Mouse (Mus musculus) spleen, embryonic (tissue): ENCODE measurements around the gene Spred2.

Source experiments
- CTCF ChIA-PET: fragments of 350-600 bp; sonication (Branson Sonifier 250); formaldehyde crosslinking; loops from one replicate; lab custom pipeline; 2022; lab: Charles Lee

Spred2 gene

DNA sequence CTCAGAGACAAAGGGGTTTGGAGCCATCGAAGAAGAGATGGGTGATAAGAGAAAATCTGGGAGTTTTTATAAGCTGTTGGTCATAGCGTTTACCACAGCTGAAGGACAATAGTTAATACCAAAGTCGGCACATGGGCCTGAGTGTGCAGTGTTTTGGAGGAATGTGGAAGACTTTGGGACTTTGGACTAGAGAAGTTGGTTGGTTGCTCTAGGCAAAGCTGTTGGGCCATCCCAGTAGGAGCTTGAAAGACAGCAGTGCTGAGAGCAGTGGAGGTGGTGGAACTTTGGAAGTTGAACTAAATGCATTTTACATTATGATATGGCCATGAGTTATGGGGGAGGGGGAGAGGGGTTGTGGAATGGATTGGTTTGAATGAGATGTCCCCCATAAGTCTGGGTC, 89.2 kb downstream of the Spred2 start:
- CTCF ChIA-PET, result no interaction called here

DNA sequence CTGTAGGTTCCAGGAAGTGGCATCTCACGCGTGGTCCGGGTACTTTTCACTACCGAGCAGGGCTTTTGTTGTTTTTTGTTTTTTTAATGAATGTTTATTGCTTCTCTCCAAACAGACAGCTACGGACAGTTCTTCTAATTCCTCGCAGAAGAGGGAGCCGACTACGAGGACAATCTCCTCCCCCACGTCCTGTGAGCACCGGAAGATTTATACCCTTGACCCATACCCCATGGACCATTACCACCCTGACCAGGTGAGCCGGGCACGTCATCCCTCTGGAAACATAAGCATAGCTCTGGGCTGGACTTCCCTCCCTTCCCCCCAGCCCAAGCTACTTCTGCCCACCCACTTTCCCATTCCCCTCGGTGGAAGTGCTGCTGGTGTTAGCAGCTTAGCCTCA, 93.8 kb downstream of the Spred2 start:
- CTCF ChIA-PET, result no interaction called here

DNA sequence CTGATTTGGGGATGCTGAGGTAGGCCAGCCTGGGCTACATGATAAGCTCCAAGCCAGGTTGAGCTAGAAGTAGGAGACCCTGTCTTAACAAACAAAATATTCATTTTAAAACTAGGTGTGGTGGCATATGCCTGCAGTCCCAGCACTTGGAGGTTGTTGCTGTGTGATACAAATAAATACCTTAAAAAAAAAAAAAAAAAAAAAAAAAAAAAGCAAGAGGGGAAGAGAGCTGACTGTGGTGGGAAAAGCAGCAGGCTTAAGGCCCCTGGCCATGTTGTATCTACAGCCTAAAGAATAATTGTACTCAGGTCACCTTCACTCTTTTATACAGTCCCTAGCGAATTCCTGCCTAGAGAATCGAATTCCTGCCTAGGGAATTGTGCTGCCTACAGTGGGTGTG, 94.7 kb downstream of the Spred2 start:
- CTCF ChIA-PET, result interaction anchor here (0.7 kb wide), 1 partner anchor 169 kb away, joined by 3 read pairs; no protein-coding TSS in a partner anchor

DNA sequence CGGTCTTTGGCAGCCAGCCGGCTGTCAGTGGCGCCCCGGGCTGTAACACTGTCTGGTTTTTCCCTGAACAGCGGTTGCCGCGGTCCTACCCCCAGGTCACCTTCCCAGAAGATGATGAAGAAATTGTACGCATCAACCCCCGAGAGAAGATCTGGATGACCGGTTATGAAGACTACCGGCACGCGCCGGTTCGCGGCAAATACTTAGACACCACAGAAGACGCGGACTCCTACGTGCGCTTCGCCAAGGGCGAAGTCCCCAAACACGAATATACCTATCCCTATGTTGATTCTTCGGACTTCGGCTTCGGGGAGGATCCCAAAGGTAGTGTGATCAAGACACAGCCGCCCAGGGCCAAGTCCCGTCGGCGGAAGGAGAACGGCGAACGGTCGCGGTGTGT, 96.5 kb downstream of the Spred2 start:
- CTCF ChIA-PET, result no interaction called here

DNA sequence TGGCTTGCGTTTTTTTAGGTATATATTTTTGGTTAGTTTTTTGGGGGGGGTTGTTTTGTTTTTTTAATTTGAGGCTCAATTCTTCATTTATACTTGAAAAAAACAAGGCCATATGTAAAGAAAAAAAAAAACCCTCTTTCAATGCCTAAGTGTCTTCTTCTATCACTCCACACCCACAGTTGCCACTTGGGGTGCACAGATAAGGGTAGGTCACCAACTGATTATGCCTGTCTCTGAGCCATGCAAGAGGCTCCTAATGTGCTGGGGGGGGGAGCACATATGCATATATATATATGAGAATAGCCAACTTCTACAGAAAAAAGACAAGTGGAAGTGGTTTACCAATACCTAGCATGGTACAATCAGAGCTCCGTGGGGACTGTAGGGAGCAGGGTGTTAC, 98.3 kb downstream of the Spred2 start:
- CTCF ChIA-PET, result no interaction called here

DNA sequence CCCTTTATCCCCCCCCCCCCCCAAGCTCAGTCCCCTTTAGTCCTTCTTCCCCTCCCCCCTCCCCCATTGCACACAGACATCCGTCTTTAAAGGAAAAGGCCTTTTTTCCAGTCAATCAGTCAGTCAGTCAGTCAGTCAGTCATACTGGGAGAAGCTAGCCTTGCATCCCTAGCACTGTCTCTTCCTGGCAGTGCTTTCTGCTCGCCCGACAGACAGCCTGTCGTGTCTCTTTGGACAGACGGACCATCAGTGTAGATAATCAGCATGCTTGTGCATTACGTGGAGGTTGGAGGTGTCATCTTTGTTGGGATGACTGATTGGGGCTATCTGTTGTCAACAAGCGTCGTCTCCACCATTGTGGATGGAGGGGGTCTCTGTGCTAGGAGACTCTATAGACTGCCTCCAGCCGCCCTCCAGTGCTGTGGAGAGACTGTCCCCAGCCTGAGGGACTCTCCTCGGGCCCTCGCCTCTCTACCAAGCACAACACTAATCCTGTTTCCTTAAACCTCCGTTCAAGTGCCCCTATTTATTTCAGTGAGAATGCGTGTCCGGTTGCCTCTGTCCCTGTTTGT, 98.8 kb downstream of the Spred2 start:
- CTCF ChIA-PET, result no interaction called here

DNA sequence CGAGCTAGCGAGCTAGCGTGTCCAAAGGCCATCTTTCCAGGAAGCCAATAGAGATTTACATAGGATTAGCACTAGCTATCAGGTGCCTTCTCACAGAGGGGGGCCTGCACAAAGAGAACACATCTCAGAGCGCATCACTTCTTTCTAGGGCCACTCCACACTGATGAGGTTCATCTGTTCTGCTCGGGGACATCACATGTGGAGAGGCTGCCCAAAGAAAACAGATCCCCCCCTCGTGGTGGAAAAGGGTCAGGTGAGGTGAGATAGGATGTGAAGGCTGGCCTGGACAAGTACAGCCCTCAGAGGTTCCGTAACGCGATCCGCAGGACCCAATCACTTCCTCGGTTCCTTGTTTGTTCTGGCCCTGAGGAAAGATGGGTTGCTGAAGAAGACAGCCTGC, 101.7 kb downstream of the Spred2 start:
- CTCF ChIA-PET, result no interaction called here

DNA sequence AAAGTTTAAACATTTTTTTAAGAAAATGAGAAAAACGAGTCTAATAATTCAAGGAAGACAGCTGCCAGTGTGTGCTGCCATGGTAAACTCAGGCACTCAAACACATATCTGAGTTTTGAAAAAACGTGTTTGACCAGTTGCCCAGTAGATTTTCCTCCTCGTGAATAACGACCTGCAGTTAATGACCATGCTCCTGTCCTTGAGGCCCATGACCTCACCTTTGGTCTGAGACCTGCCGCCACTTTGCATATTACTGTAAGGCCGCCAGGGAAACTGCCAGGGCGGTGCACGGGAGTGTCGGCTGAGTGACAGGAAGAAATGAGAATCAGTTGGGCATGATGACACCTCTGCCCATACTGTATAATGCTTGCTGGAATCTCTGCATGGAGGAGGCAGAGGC, 103.5 kb downstream of the Spred2 start:
- CTCF ChIA-PET, result interaction anchor here (0.5 kb wide), 1 partner anchor 17 kb away, joined by 3 read pairs; no protein-coding TSS in a partner anchor

DNA sequence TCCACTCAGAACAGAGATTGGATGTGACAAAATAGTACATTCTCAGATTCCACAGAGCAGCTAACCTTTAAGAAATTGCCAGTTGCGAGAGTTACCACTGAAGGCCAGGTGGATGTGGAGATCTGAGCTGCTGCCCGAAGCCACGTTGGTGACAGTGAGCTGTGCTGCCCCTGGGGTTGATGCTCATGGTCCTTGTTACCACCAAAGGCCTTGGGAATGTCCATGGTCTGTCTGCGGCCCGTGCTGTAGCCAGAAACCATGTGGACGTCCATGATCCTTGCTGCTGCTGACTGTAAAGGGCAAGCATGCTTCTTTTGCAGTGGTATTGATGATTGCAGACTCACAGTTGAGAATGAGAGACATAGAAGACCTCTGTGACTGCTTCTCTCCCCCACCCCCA, 104.2 kb downstream of the Spred2 start:
- CTCF ChIA-PET, result no interaction called here

DNA sequence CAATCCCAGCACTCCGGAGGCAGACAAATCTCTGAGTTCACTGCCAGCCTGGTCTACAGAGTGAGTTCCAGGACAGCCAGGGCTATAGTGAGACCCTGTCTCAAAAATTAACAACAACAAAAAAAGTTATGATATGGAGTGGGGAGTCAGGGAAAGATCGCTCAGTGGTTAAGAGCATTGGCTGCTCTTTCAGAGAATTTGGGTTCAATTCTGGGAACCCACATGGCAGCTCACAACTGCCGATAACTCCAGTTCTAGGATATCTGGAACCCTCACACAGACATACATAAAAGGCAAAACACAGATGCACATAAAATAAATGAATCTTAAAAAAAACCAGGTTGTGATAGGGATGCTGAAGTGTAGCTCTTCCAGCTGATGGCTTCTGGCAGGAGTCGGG, 104.8 kb downstream of the Spred2 start:
- CTCF ChIA-PET, result interaction anchor here (0.7 kb wide), 1 partner anchor 97 kb away, joined by 8 read pairs; no protein-coding TSS in a partner anchor

DNA sequence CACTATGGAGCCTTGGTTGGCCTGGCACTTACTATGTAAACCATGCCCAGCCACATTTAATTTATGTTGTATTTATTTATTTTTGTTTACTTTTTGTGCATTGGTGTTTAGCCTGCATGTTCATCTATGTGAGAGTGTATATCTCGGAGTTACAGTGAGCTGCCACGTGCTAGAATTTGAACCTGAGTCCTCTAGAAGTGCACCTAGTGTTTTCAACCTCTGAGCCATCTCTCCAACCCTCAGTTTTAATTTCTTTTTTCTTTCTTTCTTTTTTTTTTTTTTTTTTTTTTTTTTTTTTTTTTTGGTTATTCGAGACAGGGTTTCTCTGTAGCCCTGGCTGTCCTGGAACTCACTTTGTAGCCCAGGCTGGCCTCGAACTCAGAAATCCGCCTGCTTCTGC, 106.8 kb downstream of the Spred2 start:
- CTCF ChIA-PET, result interaction anchor here (0.7 kb wide), 3 partner anchors 11 to 293 kb away, joined by 5 to 10 read pairs (median 5); no protein-coding TSS in a partner anchor

DNA sequence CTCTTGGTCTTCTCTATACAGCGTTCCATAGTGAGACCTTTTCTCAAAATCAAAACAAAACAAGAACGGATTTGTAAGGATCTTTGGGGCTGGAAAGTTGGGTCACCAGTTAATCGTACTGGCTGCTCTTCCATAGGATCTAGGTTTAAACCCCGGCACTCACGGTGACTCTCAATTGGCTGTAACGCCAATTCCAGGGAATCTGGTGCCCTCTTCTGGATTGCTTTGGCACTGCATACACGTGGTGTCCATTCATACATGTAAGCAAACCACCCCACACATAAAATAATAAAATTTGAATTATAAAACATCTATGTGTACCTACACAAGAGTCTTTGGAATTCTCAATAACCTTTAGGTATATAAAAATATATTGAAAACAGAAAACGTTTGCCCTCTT, 107.4 kb downstream of the Spred2 start:
- CTCF ChIA-PET, result no interaction called here

DNA sequence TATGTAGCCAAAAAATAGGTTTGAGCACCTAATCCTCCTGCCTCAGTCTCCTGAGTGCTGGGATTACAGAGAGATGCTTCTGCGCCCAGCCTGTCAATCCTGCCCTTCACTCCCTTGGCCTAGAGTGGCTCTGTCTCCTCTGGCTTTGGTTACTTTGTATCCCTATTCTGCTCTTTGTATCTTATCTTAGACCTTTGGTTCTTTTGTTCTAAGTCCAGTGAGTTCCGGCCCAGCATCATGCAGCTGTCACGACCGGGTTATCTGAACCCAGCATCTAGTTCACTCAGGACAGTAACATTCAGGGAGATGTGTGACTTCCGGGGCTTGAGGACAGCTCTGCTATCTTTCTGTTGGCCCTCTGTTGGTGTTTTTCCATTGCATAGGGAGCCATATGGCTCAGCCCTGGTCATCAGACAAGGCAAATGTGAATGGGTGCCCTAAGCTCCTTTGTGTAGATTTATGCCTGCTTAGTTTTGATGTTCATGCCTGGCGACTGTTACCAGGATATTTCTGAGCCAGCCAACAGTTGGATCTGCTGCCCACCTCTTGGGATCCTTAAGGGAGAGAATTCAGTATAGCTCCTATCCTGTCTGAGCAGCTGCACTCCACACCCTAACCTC, 109.5 kb downstream of the Spred2 start:
- CTCF ChIA-PET, result no interaction called here

DNA sequence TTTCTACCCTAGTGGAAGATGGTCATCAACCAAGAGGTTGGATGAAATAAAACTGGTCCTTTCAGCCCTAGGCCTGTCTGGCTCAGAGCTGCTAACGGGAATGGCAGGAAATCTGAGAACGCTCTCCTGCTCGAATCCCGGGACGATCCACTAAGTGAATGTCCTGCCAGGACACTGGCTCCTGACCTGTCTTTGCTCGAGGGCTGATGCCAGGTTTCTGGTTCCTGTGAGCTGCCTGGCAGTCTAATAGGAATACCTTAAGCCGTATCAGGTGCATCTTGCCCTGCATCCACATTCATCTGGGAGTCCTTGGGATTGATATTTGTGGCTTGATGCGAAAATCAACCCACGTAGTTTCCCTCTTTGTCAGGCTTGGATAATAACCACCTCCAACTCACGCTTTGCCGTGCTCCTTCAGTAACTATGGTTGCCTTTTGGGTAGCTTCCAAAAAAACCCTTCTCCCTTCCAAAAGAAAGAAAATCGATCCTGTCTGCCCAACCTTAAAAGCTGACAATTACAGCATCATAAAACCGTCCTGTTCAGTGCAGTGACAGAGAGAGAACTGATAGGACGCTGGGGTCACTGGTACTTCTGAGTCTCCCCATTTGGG, 110.3 kb downstream of the Spred2 start:
- CTCF ChIA-PET, result interaction anchor here (0.6 kb wide), 1 partner anchor 49 kb away, joined by 3 read pairs; no protein-coding TSS in a partner anchor

DNA sequence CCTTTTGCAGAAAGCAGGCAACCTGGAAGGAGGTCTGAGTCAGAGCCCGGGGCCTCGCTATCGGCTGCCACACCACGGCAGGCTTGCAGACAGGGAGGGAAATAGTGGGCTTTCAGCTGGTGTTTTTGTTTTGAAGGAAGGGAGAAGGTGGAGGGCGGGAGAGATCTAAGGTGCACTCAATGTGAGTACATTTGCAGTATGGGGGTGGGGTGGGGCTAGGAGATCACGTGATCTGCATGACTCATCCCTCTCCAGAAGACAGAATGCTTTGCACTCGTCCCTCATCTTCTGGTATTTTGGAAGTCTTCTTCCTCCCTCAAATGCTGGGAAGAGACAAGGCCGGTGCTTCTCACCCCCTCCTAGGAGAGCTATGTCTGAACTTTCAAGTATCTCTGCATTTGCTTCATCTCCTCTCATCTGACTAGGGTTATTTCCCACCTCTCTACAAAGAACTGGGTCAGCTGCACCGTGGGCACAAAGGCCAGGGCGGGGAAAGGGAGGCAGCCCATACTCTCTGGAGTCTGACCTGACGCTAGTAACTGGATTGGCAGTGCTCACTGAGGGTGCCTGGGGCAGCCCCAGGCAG, 111.3 kb downstream of the Spred2 start:
- CTCF ChIA-PET, result interaction anchor here (0.6 kb wide), 1 partner anchor 212 kb away, joined by 3 read pairs; no protein-coding TSS in a partner anchor

DNA sequence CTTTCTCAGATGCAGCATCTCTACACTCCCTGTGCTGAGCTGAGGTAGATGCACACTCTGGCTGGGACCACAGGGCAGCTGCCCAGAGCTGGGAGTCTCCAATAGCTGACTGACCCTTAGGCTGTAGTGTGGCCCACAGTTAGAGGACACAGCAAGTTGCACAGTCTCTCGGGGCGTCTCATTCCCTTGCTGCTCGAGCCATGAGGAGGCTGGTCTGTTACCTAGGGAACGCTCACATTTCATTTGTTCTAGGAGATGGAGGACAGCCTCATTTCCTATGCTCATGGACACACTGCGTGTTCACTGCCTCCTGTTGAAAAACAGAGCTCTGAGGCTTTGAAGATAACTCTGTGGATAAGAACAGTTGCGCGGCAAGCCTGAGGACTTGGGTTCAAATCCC, 111.8 kb downstream of the Spred2 start:
- CTCF ChIA-PET, result no interaction called here

DNA sequence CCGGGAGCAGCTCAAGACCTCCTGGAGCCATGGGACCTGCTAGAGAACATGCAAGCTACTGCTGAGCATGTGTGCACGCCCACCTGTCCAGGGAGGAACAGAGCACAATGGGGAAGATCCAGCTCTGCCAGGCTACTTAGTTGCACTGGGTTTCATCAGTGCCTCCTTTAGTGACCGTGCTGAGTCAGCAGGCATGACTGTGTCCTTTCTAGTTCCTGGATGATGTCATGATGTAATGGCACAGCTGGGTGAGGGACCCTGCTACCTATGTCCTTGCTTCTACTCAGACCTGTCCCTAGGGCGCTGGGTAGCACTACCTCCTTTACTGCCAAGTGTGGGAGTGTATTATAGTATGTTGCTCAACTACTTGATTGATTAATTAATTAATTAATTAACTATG, 113.6 kb downstream of the Spred2 start:
- CTCF ChIA-PET, result no interaction called here

DNA sequence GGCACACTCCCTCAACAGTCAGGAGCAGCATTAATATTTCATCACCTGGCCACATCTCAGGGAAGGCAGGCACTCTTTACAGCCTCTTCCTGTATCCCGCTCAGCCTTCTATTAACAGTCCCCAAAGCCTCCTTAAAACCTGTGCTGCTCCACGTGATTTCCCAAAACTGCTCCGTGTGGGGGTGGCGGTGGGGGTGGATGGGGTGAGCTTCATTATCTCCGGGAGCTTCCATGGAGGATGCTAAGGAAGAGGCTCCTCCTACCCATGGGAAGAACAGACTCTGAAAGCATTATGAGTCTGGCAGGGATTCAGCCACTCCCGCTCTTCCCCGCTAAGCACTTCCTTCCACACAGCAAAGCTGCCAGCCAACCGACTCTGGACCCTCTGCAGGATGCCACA, 114.5 kb downstream of the Spred2 start:
- CTCF ChIA-PET, result no interaction called here

DNA sequence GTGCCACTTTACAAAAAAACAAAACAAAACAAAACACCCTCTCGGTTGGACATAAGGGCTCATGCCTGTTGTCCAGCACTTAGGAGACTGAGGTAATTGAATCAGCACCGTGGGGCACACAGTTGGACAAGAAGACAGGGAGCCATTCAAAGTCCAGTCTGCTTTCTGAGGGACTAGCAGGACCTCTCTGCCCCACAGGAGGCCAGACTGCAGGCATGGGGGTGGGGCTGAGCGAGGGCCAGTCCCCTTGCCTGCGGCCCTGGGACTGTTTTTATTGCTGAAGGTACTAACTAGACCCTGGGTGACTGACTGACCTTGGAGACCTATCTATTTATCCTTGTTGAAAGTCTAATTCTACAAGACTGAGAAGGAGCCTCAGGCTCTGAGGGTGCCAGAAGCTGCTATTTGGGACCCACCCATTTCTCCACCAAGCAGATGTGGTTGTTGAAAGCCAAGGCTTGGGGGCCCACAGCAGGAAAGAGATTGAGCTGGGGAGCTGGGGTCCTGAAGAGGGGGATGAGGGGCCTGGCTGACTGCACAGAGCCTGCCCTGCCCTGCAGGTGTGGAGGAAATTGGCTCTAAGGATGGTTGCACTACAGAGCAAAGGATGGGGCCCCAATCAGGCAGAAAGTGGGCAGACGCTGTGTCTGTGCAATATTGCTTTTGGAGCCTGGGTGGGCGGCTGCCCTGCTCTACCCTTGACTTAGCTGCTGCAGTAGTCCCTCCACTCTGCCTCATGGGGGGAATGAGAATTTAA, 117.2 kb downstream of the Spred2 start:
- CTCF ChIA-PET, result interaction anchor here (0.5 kb wide), 1 partner anchor 11 kb away, joined by 10 read pairs; no protein-coding TSS in a partner anchor

DNA sequence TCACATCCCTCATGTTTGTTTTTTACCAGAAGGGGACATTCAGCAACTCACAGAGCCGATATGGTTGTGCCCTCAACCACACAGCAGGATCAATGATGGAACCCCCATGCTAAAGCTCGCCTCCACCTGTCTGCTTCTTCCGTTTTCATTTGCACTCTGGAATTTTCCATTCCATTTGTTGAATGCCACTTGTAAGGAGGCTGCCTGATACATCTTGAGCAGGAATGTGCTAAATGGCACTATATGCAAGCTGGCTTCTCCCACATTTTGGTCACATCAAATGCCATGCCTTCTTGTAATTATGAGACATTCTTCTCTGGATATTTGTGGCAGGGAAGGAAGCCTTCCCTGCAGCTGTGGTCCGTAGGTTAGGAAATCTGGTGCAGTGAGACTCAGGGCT, 117.9 kb downstream of the Spred2 start:
- CTCF ChIA-PET, result interaction anchor here (0.5 kb wide), 1 partner anchor 12 kb away, joined by 10 read pairs; no protein-coding TSS in a partner anchor

DNA sequence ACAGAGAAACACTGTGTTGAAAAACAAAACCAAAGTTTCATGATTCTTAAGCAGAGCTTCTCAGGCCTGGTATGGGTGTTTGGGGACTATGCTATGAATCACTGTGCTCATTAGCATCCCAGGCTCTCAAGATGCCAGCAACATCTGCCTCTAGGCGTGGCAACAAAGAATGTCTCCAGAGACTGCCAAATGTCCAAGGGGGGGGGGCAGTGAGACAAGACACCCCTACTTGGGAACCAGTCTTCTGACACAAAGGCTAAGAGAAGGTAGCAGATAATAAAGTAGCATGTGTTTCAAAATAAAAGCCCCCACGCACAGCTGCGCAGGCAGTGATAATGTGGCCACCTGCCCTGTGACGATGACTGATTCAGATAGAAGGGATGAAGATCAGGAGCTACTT, 119.1 kb downstream of the Spred2 start:
- CTCF ChIA-PET, result interaction anchor here (0.6 kb wide), 1 partner anchor 33 kb away, joined by 3 read pairs; no protein-coding TSS in a partner anchor

DNA sequence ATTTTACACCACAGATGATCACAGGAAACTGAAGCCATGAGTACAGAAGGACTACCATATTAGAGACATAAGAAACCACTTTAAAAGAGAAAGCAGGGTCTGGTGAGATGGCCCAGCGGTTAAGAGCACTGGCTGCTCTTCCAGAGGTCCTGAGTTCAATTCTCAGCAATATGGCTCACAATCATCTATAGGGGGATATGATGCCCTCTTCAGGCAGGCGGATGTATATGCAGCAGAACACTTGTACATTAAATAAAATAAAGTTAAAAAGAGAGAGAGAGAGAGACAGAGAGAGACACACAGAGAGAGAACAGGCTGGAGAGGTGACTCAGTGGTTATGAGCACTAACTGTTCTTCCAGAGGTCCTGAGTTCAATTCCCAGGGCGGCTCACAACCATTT, 121.4 kb downstream of the Spred2 start:
- CTCF ChIA-PET, result no interaction called here
